In the genomic region with DNA sequence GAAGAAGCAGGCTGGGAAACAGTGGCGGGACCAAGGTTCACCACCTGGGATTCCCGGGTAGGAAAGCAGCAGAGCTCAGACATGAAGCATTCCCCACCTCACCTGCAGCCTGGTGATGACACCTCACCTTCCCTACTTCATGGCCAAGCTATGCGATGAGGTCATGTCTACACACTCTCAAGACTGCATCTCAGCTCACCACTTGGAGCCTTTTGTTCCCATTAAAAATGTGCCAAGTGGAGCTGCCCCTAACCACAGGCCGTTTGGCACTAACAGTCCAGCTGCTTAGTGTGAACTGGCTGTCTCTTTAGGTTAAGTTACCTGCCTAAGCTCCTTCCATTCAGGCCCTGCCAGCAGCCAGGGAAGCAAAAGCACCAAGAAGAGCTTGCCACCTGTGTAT, we compare ENCODE assay signal across 26 mouse cellular contexts. TPM values are rescaled to one million over a fixed set of nuclear protein-coding genes. Genes with fewer than 3 reads are reported as not detected.
"Had no signal": no experiment of that assay in that cellular context is flagged by ENCODE, and none has a peak within 500 bp of the region (broad histone marks: within the 10 kb centered on the region; RNA-seq: fewer than 3 reads in every experiment).

No protein-coding gene starts in this region.

- ATAC-seq: liver, embryonic 12.5 days; midbrain, embryonic 16.5 days had no signal

- H3K4me2 ChIP-seq: liver, embryonic 12.5 days; lung, embryonic 14.5 days; midbrain, embryonic 12.5 days; neural tube, embryonic 13.5 days; neural tube, embryonic 15.5 days had no signal

- H3K27ac ChIP-seq: liver, embryonic 12.5 days; liver, embryonic 14.5 days; midbrain, embryonic 10.5 days; midbrain, embryonic 12.5 days; neural tube, embryonic 13.5 days; neural tube, embryonic 15.5 days had no signal

- DNase-seq: lung, embryonic 14.5 days; lung, postnatal 36 days; midbrain, embryonic 14.5 days; retina, postnatal 1 day; right cerebral cortex, adult 18-20 months; right cerebral cortex, postnatal 25 days; right cerebral cortex, postnatal 4 days; spleen, adult 18-20 months; thymus, adult 18-20 months; thymus, postnatal 14 days; thymus, postnatal 36 days had no signal

- H3K9ac ChIP-seq: liver, embryonic 12.5 days; liver, embryonic 14.5 days; lung, embryonic 14.5 days; midbrain, embryonic 12.5 days; neural tube, embryonic 13.5 days; neural tube, embryonic 15.5 days had no signal

- H3K4me3 ChIP-seq: liver, embryonic 12.5 days; midbrain, embryonic 10.5 days; midbrain, embryonic 12.5 days; myocyte; neural tube, embryonic 13.5 days; neural tube, embryonic 15.5 days had no signal

- H3K27me3 ChIP-seq: liver, embryonic 12.5 days; midbrain, embryonic 12.5 days; neural tube, embryonic 13.5 days; neural tube, embryonic 15.5 days had no signal

- H3K9me3 ChIP-seq: liver, embryonic 12.5 days; midbrain, embryonic 10.5 days; midbrain, embryonic 12.5 days; neural tube, embryonic 13.5 days; neural tube, embryonic 15.5 days had no signal

RNA-seq across cellular contexts. Expression of a gene that starts 40.8 kb away (rescaled TPM):
- total RNA-seq: megakaryocyte-erythroid progenitor cell, adult 5-6 weeks had no signal
- polyA plus RNA-seq: liver, embryonic 12.5 days; liver, embryonic 14.5 days; liver, embryonic 16.5 days; lung, embryonic 14.5 days; lung, embryonic 16.5 days; midbrain, embryonic 10.5 days; midbrain, embryonic 12.5 days; midbrain, embryonic 14.5 days; midbrain, embryonic 16.5 days; myocyte; neural tube, embryonic 11.5 days; neural tube, embryonic 13.5 days; neural tube, embryonic 15.5 days; stomach, embryonic 14.5 days; stomach, embryonic 16.5 days; thymus, postnatal 0 days had no signal
